Mouse (Mus musculus): ENCODE measurements around the gene Cpne8.

- no peak for TF ChIP-seq CTCF (IDR thresholded peaks at IDR 0.05; ENCODE audit: low read depth)
- no peak for TF ChIP-seq EP300 (optimal IDR thresholded peaks at IDR 0.05)
These were observed 57.2 kb downstream of the Cpne8 start for GRCm38 (mm10) chr15:90622005-90622404.
